Mouse (Mus musculus): ENCODE measurements around the gene Cmklr1. TPM values are rescaled to one million over a fixed set of nuclear protein-coding genes. Genes with fewer than 3 reads are reported as not detected.

Gene Cmklr1
- polyA plus RNA-seq, 1 experiment from 2014 or later = 4.5 TPM

DNA sequence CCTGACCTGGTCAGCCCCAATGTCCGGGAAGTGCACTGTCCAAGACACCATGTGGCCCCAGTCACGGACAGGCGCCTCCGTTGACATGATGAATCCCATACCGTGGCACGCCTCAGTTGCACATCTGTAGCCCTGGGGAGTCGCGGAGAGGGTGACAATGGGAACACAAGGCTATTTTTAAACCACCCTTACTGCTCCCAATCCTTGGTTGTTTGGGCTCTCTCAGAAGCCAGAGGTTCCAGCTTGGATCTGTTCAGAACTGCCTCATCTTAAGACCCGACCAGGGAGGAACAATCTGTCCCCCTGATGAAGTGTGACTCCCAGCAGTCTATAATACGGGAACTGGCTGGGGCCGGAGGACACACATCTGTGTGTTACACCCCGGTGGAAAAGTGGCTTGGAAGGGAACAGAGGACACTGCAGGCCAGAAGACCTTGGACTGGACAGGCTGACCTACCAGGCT is 38.4 kb downstream of the Cmklr1 start:
- 78% methylated on average over 12 of the region's 12 CpGs for whole genome bisulfite sequencing
- Histone ChIP-seq H3K27me3 (0 out of 2 replicates have a peak, but pooled peaks cover 3% of the 10 kb centered on the region), H3K27ac (no peak overlapping the region), H3K36me3 (peaks cover 9% of the 10 kb centered on the region; the same call in 1 of the 2 replicates), H3K4me2 (no peak overlapping the region), H3K4me3 (no peak overlapping the region), H3K9me3 (no peaks in the 10 kb centered on the region), H3K4me1 (peaks cover 27% of the 10 kb centered on the region), H3K9ac (no peak overlapping the region)
- ATAC-seq (ENCODE audit: insufficient number of reproducible peaks, insufficient read depth, low FRiP score, low TSS enrichment, low read depth) = no peak

DNA sequence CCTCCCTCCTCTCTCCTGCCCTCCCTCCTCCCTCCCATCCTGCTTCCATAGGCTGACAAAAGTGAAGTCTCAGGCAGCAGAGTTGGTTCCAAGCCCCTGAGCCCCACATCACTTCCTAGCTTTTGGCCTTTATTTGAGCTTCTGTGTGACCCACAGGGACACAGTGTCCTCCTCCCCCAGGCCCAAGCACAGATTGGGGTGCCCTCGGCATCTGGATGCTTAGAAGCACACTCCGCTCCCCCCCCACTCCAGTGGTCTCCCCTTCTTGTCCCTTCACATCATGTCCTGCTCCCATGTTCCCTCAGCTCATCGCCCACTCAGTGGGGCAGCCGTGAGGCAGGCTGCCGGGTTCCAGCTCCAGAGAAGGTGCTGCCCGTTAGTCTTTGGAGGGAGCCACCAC is 39.1 kb downstream of the Cmklr1 start:
- 0 out of 2 replicates have a peak, but pooled peaks cover 3% of the 10 kb centered on the region for H3K27me3 ChIP-seq
- no peak overlapping the region for H3K4me3 ChIP-seq
- peaks cover 9% of the 10 kb centered on the region; the same call in 1 of the 2 replicates for H3K36me3 ChIP-seq
- H3K9me3 ChIP-seq = no peaks in the 10 kb centered on the region
- H3K4me2 ChIP-seq = no peak overlapping the region
- H3K4me1 ChIP-seq = peaks cover 29% of the 10 kb centered on the region
- no peak overlapping the region for H3K9ac ChIP-seq
- no peak overlapping the region for H3K27ac ChIP-seq
- WGBS = 83% methylated on average over 6 of the region's 6 CpGs
- no peak for ATAC-seq (ENCODE audit: insufficient number of reproducible peaks, insufficient read depth, low FRiP score, low TSS enrichment, low read depth)

DNA sequence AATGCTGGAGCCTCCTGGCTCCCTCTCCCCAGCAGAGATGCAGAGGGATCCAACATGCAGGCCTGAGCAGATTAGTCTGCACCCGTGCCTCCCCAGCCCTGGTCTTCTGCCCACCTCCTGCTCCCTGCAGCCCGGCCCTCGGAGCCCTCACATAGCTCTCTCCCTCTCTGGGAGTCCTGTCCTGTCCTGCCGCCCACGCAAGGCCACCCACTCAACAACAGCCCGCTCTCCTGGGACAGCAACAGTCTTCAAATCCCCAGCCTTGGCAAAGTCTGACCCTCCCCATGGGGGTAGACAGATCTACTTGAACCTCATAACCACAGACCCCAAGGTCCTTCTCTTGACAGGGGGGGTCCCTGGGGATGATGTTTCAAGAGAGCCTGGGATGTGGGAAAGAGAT is 39.7 kb downstream of the Cmklr1 start:
- Histone ChIP-seq H3K4me3 (no peak overlapping the region), H3K36me3 (peaks cover 9% of the 10 kb centered on the region; the same call in 1 of the 2 replicates), H3K9ac (0 out of 2 replicates have a peak overlapping the region, but pooled peaks have one; percentile 40), H3K4me2 (no peak overlapping the region), H3K27ac (no peak overlapping the region), H3K4me1 (peaks cover 29% of the 10 kb centered on the region), H3K9me3 (no peaks in the 10 kb centered on the region), H3K27me3 (0 out of 2 replicates have a peak, but pooled peaks cover 3% of the 10 kb centered on the region)
- WGBS = 71% methylated on average over 6 of the region's 6 CpGs
- no peak for ATAC-seq (ENCODE audit: insufficient number of reproducible peaks, insufficient read depth, low FRiP score, low TSS enrichment, low read depth)

DNA sequence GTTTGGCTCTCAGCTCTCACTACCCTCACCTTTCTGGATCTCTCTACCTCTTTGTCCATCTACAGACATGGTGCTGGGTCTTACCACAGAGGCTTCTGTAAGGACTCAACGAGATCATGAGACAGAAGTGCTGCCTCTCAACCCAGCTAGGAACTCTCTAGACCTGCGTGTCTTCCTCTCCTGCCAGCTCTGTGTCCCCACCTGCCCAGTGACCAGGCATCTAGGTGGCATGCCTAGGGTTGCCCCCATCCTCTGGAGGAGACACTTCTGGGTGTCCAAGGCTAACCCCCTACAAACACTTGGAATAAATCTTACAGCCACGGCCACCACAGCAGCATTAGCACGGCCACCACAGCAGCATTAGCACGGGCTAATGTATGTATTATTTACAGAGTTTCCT is 40.3 kb downstream of the Cmklr1 start:
- no peaks in the 10 kb centered on the region for H3K9me3 ChIP-seq
- no peak overlapping the region for H3K27ac ChIP-seq
- ATAC-seq (ENCODE audit: insufficient number of reproducible peaks, insufficient read depth, low FRiP score, low TSS enrichment, low read depth) = no peak
- H3K9ac ChIP-seq = no peak overlapping the region
- no peak overlapping the region for H3K4me3 ChIP-seq
- H3K36me3 ChIP-seq = peaks cover 9% of the 10 kb centered on the region; the same call in 1 of the 2 replicates
- H3K4me2 ChIP-seq = no peak overlapping the region
- 81% methylated on average over 5 of the region's 5 CpGs for WGBS
- peaks cover 29% of the 10 kb centered on the region for H3K4me1 ChIP-seq
- 0 out of 2 replicates have a peak, but pooled peaks cover 3% of the 10 kb centered on the region for H3K27me3 ChIP-seq

DNA sequence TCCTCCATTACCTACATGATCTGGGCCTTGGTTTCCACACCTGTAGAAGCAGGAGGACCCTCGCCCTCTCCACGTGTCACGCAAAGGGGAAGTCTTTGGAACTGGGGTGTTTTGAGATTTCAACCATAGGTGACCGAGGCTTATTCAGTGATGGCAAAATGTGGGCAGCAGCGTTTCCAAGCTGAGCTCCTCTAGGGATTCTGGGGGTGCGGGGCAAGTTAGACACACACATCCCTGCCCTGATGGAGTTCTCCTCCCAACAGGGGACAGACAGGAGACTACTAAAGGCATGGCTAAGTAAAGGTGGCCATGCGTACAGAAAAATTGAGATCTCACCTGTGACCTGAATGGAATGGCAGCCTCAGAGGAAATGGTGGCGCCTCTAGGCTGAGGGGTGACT is 41.7 kb downstream of the Cmklr1 start:
- Histone ChIP-seq H3K9me3 (no peaks in the 10 kb centered on the region), H3K27ac (peak overlapping the region; percentile 75), H3K9ac (no peak overlapping the region), H3K27me3 (0 out of 2 replicates have a peak, but pooled peaks cover 3% of the 10 kb centered on the region), H3K4me3 (no peak overlapping the region), H3K4me2 (no peak overlapping the region), H3K36me3 (no peaks in the 10 kb centered on the region), H3K4me1 (peaks cover 35% of the 10 kb centered on the region)
- no peak for ATAC-seq (ENCODE audit: insufficient number of reproducible peaks, insufficient read depth, low FRiP score, low TSS enrichment, low read depth)
- 83% methylated on average over 8 of the region's 8 CpGs for WGBS

DNA sequence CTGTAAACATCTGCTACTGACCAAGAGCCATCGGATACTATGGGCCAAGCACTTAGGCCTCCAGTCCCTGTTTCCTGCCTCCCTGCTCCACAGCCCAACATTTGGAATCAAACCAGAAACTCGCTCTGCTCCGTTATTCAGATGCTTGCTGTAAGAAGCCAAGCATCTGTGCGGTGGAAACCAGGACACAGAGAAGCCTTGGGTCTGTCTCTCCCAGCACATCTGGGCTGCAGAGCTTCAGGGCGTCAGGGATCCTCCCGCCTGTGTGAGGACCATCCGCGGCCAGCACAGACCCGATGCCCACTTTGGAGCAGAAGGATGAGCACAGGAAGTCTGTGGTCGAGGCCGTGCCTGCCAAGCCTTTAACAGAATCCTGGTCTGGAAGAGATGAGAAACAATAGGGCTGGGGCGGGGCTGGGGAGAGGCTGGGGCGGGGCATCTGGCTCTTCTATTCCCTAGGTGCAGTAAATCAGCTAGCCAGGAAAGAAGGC is 42.2 kb downstream of the Cmklr1 start:
- Histone ChIP-seq H3K36me3 (no peaks in the 10 kb centered on the region), H3K27me3 (0 out of 2 replicates have a peak, but pooled peaks cover 3% of the 10 kb centered on the region), H3K9ac (peak overlapping the region; percentile 28; the same call in 1 of the 2 replicates), H3K27ac (peak overlapping the region; percentile 75), H3K4me1 (peaks cover 39% of the 10 kb centered on the region), H3K4me2 (0 out of 2 replicates have a peak overlapping the region, but pooled peaks have one; percentile 24), H3K9me3 (no peaks in the 10 kb centered on the region), H3K4me3 (no peak overlapping the region)
- WGBS = 18% methylated on average over 13 of the region's 13 CpGs
- ATAC-seq (ENCODE audit: insufficient number of reproducible peaks, insufficient read depth, low FRiP score, low TSS enrichment, low read depth) = no peak

DNA sequence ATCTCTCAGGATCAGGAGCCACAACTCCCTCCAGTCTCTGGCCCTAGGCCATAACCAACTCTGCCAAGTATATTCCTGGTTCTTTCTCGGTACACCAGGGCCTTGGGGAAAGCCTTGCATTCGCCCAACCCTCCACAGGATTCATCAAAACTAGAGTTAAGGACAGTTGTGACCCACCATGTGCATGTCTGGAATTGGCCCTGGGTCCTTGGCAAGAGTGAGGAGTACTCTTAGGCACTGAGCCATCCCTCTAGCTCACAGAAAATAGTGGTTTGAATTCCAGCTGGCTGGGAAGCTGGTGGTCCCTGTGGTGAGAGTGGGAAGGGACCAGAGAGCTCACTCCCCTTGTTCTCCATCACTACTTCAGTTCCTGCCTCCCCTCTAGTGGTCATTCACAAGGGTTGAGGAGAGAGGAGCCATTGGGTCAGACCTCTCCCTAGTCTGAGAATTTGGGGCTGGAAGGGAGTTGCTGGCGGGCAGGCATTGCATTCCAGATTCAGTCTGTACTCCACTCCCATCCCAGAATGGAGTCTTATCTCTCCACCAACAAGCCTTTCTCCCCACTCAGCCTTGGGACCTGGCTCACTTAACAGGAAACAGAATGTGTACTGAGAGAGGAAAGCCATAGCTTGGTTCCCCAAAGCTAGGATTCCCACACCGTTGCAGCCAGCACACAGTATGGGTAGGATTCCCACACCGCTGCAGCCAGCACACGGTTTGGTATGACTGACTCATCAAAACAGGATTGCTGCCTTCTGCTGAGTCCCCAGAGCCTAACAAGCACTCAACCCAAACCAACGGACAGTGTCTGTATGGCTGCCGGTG is 43.1 kb downstream of the Cmklr1 start:
- Histone ChIP-seq H3K9ac (0 out of 2 replicates have a peak overlapping the region, but pooled peaks have one; percentile 28), H3K4me3 (no peak overlapping the region), H3K27me3 (0 out of 2 replicates have a peak, but pooled peaks cover 3% of the 10 kb centered on the region), H3K4me2 (no peak overlapping the region), H3K9me3 (no peaks in the 10 kb centered on the region), H3K36me3 (no peaks in the 10 kb centered on the region), H3K27ac (peak overlapping the region; percentile 75), H3K4me1 (peaks cover 40% of the 10 kb centered on the region)
- WGBS = 68% methylated on average over 8 of the region's 8 CpGs
- no peak for ATAC-seq (ENCODE audit: insufficient number of reproducible peaks, insufficient read depth, low FRiP score, low TSS enrichment, low read depth)

DNA sequence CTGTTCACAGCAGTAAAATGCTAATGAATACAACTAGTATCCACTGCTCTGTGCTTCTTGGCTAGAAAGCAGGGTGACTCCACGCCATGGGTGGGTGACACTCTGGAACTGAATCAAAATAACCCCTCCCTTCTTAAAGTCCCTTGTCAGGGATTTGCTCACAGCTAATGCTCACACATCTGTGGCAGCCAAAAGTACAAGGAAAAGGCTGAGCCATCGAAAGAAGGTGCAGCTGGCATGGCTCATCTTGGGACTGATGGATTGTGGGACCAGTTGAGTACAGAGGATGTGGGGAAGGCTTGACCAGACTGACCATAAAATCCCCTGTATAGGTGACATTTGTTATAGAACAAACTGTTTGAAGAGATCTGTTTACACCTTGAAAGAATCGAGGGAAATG is 44.1 kb downstream of the Cmklr1 start:
- Histone ChIP-seq H3K9me3 (no peaks in the 10 kb centered on the region), H3K4me2 (no peak overlapping the region), H3K4me1 (peaks cover 49% of the 10 kb centered on the region), H3K27me3 (0 out of 2 replicates have a peak, but pooled peaks cover 3% of the 10 kb centered on the region), H3K4me3 (no peak overlapping the region), H3K9ac (no peak overlapping the region), H3K27ac (no peak overlapping the region), H3K36me3 (no peaks in the 10 kb centered on the region)
- ATAC-seq (ENCODE audit: insufficient number of reproducible peaks, insufficient read depth, low FRiP score, low TSS enrichment, low read depth) = no peak
- WGBS = 67% methylated on average over 3 of the region's 3 CpGs

DNA sequence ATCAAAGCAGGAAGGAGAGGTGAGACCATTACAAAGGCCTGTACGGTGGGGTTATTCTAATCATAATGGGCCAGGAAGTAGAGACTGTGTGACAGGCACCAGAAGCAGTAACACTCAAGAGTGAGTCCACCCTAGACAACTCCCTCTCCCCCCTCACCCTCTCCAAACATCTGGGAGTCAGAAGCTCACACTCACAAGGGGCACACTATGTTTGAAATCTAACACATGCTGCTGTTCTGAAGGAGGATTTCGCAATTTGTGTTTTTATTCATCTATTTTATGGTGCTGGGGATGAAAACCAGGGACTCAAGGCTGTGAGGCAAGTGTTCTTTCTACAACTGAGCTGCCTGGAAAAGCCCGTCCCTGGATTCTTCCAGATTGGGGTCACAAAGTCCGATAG is 45.5 kb downstream of the Cmklr1 start:
- H3K36me3 ChIP-seq = no peaks in the 10 kb centered on the region
- H3K4me2 ChIP-seq = no peak overlapping the region
- H3K27ac ChIP-seq = no peak overlapping the region
- WGBS = 77% methylated on average over 4 of the region's 4 CpGs
- H3K4me3 ChIP-seq = no peak overlapping the region
- H3K4me1 ChIP-seq = peaks cover 56% of the 10 kb centered on the region
- H3K27me3 ChIP-seq = no peaks in the 10 kb centered on the region
- no peak overlapping the region for H3K9ac ChIP-seq
- H3K9me3 ChIP-seq = no peaks in the 10 kb centered on the region
- no peak for ATAC-seq (ENCODE audit: insufficient number of reproducible peaks, insufficient read depth, low FRiP score, low TSS enrichment, low read depth)

DNA sequence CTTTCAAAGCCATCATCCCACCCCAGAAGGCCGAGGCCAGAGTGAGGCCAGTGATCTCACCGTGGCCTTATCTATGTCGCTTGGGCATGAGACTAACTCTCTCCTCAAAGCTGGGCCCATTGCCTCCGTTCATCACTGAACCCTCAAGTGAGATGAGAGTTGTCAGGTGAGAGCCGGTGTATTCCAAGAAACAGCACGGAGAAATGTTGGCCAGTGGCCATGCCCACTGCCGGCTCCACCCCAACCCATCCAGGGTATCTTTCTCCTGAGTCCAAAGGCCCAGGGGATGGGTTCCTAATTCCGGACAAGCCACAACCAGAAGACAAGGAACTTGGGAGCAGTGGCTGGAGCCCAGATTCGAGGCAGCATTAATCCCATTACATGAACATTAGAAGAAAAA is 46.8 kb downstream of the Cmklr1 start:
- no peak overlapping the region for H3K4me2 ChIP-seq
- H3K9ac ChIP-seq = no peak overlapping the region
- H3K9me3 ChIP-seq = no peaks in the 10 kb centered on the region
- no peak overlapping the region for H3K27ac ChIP-seq
- peaks cover 57% of the 10 kb centered on the region for H3K4me1 ChIP-seq
- WGBS = 78% methylated on average over 9 of the region's 9 CpGs
- no peak for ATAC-seq (ENCODE audit: insufficient number of reproducible peaks, insufficient read depth, low FRiP score, low TSS enrichment, low read depth)
- H3K4me3 ChIP-seq = no peak overlapping the region
- no peaks in the 10 kb centered on the region for H3K27me3 ChIP-seq
- no peaks in the 10 kb centered on the region for H3K36me3 ChIP-seq

DNA sequence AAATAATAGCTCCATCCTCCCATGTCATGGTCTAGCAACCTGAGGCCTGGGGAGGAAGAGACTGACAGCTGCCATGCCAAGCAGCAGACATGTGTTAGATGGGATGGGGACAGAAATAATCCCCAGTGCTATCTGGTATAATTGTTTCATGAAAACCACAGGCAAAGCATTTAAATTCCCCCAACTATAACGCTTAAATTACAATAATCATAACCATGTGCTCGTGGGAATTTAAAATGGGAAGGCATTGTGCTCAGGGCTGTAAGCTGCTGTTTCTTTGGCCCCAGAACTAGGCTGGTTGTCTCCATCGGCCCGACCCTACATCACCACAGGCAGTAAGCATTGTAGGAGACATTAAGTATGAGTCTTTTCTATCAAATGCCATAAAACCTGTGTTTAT is 49.4 kb downstream of the Cmklr1 start:
- 33% methylated on average over 4 of the region's 4 CpGs for WGBS
- H3K4me2 ChIP-seq = peak overlapping the region; percentile 20; the same call in 1 of the 2 replicates
- peak overlapping the region; percentile 76 for H3K27ac ChIP-seq
- no peaks in the 10 kb centered on the region for H3K36me3 ChIP-seq
- no peak overlapping the region for H3K4me3 ChIP-seq
- no peak overlapping the region for H3K9ac ChIP-seq
- peaks cover 38% of the 10 kb centered on the region for H3K4me1 ChIP-seq
- H3K9me3 ChIP-seq = no peaks in the 10 kb centered on the region
- H3K27me3 ChIP-seq = no peaks in the 10 kb centered on the region
- no peak for ATAC-seq (ENCODE audit: insufficient number of reproducible peaks, insufficient read depth, low FRiP score, low TSS enrichment, low read depth)
